27 mouse cellular contexts compared by ENCODE assay signal in the genomic region with DNA sequence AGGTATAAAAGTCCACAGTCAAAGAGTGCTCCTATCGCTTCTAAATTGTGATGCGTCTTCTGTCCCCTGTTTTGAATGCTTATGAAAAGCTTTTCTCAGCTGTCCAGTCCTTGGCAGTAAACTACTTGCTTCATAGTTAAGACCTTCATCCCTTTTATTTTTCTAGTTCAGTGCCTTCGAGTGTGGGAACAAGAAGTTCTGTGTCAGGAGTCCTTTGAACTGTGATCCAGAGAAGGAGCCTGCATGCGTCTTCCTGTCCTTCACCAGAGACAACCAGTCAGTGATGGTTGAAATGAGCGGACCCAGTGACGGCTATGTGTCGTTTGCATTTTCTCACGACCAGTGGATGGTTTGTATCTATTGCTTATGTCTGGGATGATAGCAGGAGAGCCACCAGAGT.
"Had no signal": no experiment of that assay in that cellular context is flagged by ENCODE, and none has a peak within 500 bp of the region (broad histone marks: within the 10 kb centered on the region; RNA-seq: fewer than 3 reads in every experiment).

No protein-coding gene starts in this region.

- DNase-seq: cerebellum, adult 2 months; cerebellum, adult 8-10 months; cerebellum, adult 9-10 months; cerebellum, adult 9-11 months; cerebellum, postnatal 10 days; cerebellum, postnatal 14 days; cerebellum, postnatal 25 days; cerebellum, postnatal 36 days; embryo, embryonic 11 days; forebrain, postnatal 0 days; gastrocnemius, adult 2 months; gastrocnemius, postnatal 10 days; gastrocnemius, postnatal 14 days; gastrocnemius, postnatal 25 days; gastrocnemius, postnatal 36 days; heart, adult 11 months; heart, adult 18-20 months; heart, adult 2 months had no signal

- H3K27me3 ChIP-seq: embryonic facial prominence, embryonic 12.5 days; embryonic facial prominence, embryonic 13.5 days; embryonic facial prominence, embryonic 15.5 days; forebrain, embryonic 12.5 days; forebrain, embryonic 13.5 days; forebrain, embryonic 15.5 days had no signal

- H3K36me3 ChIP-seq: embryonic facial prominence, embryonic 12.5 days; embryonic facial prominence, embryonic 13.5 days; embryonic facial prominence, embryonic 15.5 days; forebrain, embryonic 12.5 days; forebrain, embryonic 15.5 days had no signal

- H3K4me3 ChIP-seq: embryonic facial prominence, embryonic 10.5 days; embryonic facial prominence, embryonic 12.5 days; embryonic facial prominence, embryonic 13.5 days; embryonic facial prominence, embryonic 15.5 days; erythroblast, embryonic 14.5 days; forebrain, embryonic 10.5 days; forebrain, embryonic 12.5 days; forebrain, embryonic 13.5 days; forebrain, embryonic 15.5 days; gastrocnemius, adult 2 months; heart, adult 2 months had no signal

- H3K27ac ChIP-seq: embryonic facial prominence, embryonic 10.5 days; embryonic facial prominence, embryonic 12.5 days; embryonic facial prominence, embryonic 13.5 days; embryonic facial prominence, embryonic 15.5 days; forebrain, embryonic 10.5 days; forebrain, embryonic 12.5 days; forebrain, embryonic 13.5 days; forebrain, embryonic 15.5 days; gastrocnemius, adult 2 months; heart, adult 2 months had no signal

- H3K4me1 ChIP-seq: embryonic facial prominence, embryonic 10.5 days; embryonic facial prominence, embryonic 12.5 days; embryonic facial prominence, embryonic 13.5 days; embryonic facial prominence, embryonic 15.5 days; forebrain, embryonic 10.5 days; forebrain, embryonic 12.5 days; forebrain, embryonic 13.5 days; forebrain, embryonic 15.5 days had no signal
